Mouse (Mus musculus) hindbrain, embryonic 12.5 days (tissue): ENCODE measurements around the gene Gas2l2. TPM values are rescaled to one million over a fixed set of nuclear protein-coding genes. Genes with fewer than 3 reads are reported as not detected.
A peak's percentile ranks its signal among the peaks of the same experiment; 100 is the strongest.

Experiments used
- ATAC-seq: fragments of 200-750 bp; cut with Nextera tagmentation; 2 replicates; pipeline ENCODE4 v1.8.0; 2017; ENCODE audit warnings: moderate TSS enrichment; ENCODE audit not compliant: low FRiP score
- H3K27ac ChIP-seq: fragments of 300-500 bp; sonication (generic); 2 replicates; pipeline ENCODE4 v1.5.1; 2016; ENCODE audit warnings: mild to moderate bottlenecking
- H3K27me3 ChIP-seq: fragments of 300-500 bp; sonication (generic); 2 replicates; pipeline ENCODE4 v1.6.1; 2016; ENCODE audit warnings: mild to moderate bottlenecking
- H3K36me3 ChIP-seq: fragments of 300-500 bp; sonication (generic); 2 replicates; pipeline ENCODE4 v1.6.1; 2016; ENCODE audit warnings: mild to moderate bottlenecking
- H3K4me1 ChIP-seq: fragments of 300-500 bp; sonication (generic); 2 replicates; pipeline ENCODE4 v1.6.1; 2016
- H3K4me2 ChIP-seq: fragments of 300-500 bp; sonication (generic); replicated peaks from 2 replicates; pipeline ENCODE4 v1.6.1; 2016; ENCODE audit warnings: mild to moderate bottlenecking
- H3K4me3 ChIP-seq: fragments of 300-500 bp; sonication (generic); 2 replicates; pipeline ENCODE4 v1.5.1; 2016; ENCODE audit warnings: mild to moderate bottlenecking
- H3K9ac ChIP-seq: fragments of 300-500 bp; sonication (generic); 2 replicates; pipeline ENCODE4 v1.6.1; 2016; ENCODE audit warnings: mild to moderate bottlenecking, moderate library complexity
- H3K9me3 ChIP-seq: fragments of 300-500 bp; sonication (generic); replicated peaks from 2 replicates; pipeline ENCODE4 v1.6.1; 2016; ENCODE audit warnings: mild to moderate bottlenecking
- WGBS: fragments of 180-500 bp; shearing (Covaris S2); methylation state at CpG from one replicate; pipeline ENCODE4 v1.1.7; 2016; 5-methylcytosine and 5-hydroxymethylcytosine counted together
- polyA plus RNA-seq: library from polyadenylated mRNA; unstranded; fragments of >200 nt; fragmentation: Nextera tagmentation; extraction: Ambion mirVana; gene quantifications from 2 replicates; pipeline ENCODE4 v1.2.1, GENCODE M21; 2016

Gas2l2 gene
- polyA plus RNA-seq, 1 experiment from 2014 or later: 0.59 TPM

DNA sequence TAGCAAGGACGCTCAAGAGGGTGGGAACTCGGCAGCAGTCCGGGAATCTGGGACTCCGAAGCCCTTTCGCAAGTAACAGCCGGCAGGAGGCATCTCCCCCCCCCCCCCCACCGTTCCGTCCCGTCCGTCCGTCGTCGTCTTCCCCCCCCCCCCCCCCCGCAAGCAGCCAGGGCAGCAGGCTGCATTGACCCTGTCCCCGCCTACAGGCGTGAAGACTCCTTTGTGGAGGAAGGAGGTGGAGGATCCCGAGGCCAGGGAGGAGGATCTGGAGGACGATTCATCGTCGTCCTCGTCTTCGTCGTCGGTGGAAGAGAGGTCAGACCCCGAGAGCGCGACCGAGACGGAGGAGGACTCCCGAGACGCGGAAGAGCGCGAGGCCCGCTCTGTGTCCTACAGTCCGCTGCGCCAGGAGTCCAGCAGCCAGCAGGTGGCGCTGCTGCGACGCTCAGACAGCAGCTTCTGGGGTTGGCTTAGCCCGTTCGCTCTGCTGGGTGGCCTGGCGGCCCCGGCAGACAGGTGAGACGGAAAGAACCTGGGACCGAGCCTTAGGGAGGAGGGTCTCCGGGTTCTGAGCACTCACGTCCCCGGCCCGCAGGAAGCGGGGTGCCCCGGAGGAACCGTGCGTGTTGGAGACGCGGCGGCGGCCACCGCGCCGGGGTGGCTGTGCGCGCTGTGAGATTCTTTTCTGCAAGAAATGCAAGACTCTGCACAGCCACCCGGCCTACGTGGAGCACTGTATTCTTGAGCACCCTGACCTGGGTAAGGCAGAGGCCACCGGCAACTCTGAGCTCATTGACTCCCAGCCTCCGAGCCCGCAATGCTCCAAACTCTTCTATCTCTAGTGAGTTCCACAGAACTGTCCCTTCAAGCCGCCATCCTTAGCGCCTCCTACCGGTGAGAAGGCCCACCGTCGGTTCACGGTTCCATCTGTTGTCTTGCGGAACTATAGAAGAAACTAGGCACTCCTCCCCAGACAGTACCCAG, 11.1 kb upstream of the Gas2l2 start:
- peak; percentile 93 for ATAC-seq
- Histone ChIP-seq H3K36me3 (no peaks in the 10 kb centered on the region), H3K4me3 (peak overlapping the region; percentile 50), H3K27ac (no peak overlapping the region), H3K9me3 (no peaks in the 10 kb centered on the region), H3K9ac (peak overlapping the region; percentile 60), H3K4me2 (peak overlapping the region; percentile 80), H3K27me3 (peaks cover 50% of the 10 kb centered on the region), H3K4me1 (peaks cover 10% of the 10 kb centered on the region)
- WGBS: 0% methylated on average over 64 of the region's 75 CpGs

- no peaks in the 10 kb centered on the region for H3K36me3 ChIP-seq
- 33% methylated on average over 11 of the region's 11 CpGs for WGBS
- peak overlapping the region; percentile 60 for H3K9ac ChIP-seq
- H3K4me1 ChIP-seq: peaks cover 7% of the 10 kb centered on the region
- peaks cover 42% of the 10 kb centered on the region for H3K27me3 ChIP-seq
- peak overlapping the region; percentile 80 for H3K4me2 ChIP-seq
- H3K9me3 ChIP-seq: no peaks in the 10 kb centered on the region
- H3K27ac ChIP-seq: no peak overlapping the region
- H3K4me3 ChIP-seq: peak overlapping the region; percentile 50
- ATAC-seq: no peak
Observed at GRCm38 (mm10) chr11:83439426-83440060, 10.3 kb upstream of the Gas2l2 start.

DNA sequence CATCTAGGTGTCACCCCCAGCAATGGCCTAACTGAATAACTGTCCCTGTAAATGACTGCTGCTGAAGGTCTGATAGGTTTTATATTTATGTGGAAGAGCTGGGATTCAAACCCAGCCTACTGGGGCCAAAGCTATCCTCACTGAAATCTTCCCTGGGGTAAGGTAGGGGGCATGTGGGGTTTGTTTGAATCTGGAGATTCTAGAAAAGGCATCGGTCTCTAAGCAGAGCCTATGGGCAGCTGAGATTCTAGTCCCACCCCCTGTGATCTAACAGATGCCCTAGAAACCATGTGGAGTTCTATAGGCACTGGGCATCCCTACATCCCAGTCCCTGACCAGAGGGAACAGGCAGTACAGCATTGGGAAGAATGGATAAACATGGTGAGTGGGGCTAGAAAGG, 8.1 kb upstream of the Gas2l2 start, which contains the start of gene 1700020L24Rik:
Gene 1700020L24Rik (plus strand): TSS at position 301 of the 400 bp plus-strand sequence.
- Histone ChIP-seq H3K4me2 (no peak within 1 kb of the TSS), H3K27ac (no peak within 1 kb of the TSS), H3K9ac (no peak within 1 kb of the TSS), H3K27me3 (peaks cover 20% of the 10 kb centered on the region), H3K4me1 (peaks cover under 1% of the 10 kb centered on the region; the same call in 1 of the 2 replicates), H3K36me3 (no peaks in the 10 kb centered on the region), H3K9me3 (no peaks in the 10 kb centered on the region), H3K4me3 (no peak within 1 kb of the TSS)
- 73% methylated on average over 1 of the region's 1 CpGs for WGBS
- ATAC-seq: no peak

DNA sequence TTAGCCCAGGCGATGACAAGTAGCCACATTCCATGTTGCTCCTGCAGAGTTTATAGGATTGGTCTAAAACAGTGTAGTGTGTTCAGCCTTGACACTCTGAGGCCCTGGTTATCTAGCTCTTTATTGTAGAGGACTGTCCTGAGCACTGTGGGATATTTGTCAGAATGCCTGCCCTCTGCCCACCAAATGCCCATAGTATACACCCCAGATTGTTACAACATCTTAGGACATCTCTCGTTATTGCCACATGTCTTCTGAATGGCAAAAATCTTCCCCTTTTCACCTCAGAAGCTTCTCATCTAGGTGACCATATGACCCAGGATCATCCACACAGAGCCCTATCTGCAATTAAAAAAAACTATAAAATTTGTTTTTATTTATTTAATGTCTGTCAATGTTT, 3.3 kb upstream of the Gas2l2 start:
- H3K27me3 ChIP-seq: peaks cover 19% of the 10 kb centered on the region
- H3K4me2 ChIP-seq: no peak overlapping the region
- no peak overlapping the region for H3K27ac ChIP-seq
- no peak overlapping the region for H3K9ac ChIP-seq
- no peak for ATAC-seq
- H3K9me3 ChIP-seq: no peaks in the 10 kb centered on the region
- no peaks in the 10 kb centered on the region for H3K36me3 ChIP-seq
- 77% methylated on average over 2 of the region's 2 CpGs for WGBS
- no peak overlapping the region for H3K4me3 ChIP-seq
- no peaks in the 10 kb centered on the region for H3K4me1 ChIP-seq

GRCm38 (mm10) chr11:83426964-83427363, 2.3 kb downstream of the Gas2l2 start:
- Histone ChIP-seq H3K4me2 (peak overlapping the region; percentile 14; the same call in 1 of the 2 replicates), H3K27ac (no peak overlapping the region), H3K4me1 (no peaks in the 10 kb centered on the region), H3K9me3 (no peaks in the 10 kb centered on the region), H3K4me3 (peak overlapping the region; percentile 11), H3K9ac (no peak overlapping the region), H3K36me3 (no peaks in the 10 kb centered on the region), H3K27me3 (peaks cover 52% of the 10 kb centered on the region)
- 37% methylated on average over 17 of the region's 17 CpGs for WGBS
- no peak for ATAC-seq

DNA sequence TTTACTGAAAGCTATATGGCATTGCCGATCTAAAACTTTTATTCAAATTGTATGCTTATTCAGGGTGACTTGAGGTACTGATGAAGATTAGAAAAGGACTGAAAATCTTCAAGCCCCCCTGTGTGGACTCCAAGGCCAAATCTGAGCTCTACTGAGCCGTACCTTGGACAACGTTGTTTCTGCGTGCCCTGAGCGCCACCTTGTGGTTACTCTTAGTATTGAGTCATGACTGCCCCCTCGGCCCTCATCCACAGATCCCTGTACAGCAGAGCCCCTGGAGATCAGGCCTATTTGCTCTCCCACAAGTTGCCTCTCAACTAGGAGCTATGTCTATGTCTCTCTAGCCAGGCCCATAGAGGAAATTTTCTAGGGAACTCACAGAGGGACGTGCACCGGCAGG, 4.6 kb downstream of the Gas2l2 start:
- Histone ChIP-seq H3K27ac (no peak overlapping the region), H3K9ac (no peak overlapping the region), H3K36me3 (no peaks in the 10 kb centered on the region), H3K27me3 (peaks cover 62% of the 10 kb centered on the region), H3K4me3 (no peak overlapping the region), H3K9me3 (no peaks in the 10 kb centered on the region), H3K4me2 (no peak overlapping the region), H3K4me1 (no peaks in the 10 kb centered on the region)
- peak; percentile 32; the same call in 1 of the 2 replicates for ATAC-seq
- 8% methylated on average over 8 of the region's 8 CpGs for WGBS

DNA sequence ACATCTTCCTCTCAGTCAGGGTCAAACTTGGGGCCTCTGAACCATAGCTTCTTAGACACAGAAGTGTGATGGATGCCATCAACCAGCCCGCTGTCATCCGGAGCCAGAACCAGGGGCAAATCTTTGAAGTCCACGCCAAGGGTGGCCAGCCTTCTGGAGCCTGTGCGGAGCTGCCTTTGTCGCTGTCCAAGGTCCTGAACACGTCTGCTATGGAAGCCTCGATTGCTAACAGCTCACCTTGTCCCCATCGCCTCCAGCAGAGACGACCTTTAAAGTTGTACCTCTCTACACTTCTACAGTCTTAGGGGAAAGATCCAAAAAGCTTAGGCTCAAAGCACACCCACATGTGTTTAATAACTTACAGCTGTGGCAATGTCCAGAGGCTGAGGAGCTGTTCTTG, 8.0 kb downstream of the Gas2l2 start:
- no peak overlapping the region for H3K4me2 ChIP-seq
- WGBS: 3% methylated on average over 9 of the region's 9 CpGs
- H3K9ac ChIP-seq: no peak overlapping the region
- H3K9me3 ChIP-seq: no peaks in the 10 kb centered on the region
- H3K27me3 ChIP-seq: peaks cover 67% of the 10 kb centered on the region
- ATAC-seq: no peak
- no peak overlapping the region for H3K27ac ChIP-seq
- no peak overlapping the region for H3K4me3 ChIP-seq
- H3K36me3 ChIP-seq: no peaks in the 10 kb centered on the region
- H3K4me1 ChIP-seq: peaks cover 7% of the 10 kb centered on the region

DNA sequence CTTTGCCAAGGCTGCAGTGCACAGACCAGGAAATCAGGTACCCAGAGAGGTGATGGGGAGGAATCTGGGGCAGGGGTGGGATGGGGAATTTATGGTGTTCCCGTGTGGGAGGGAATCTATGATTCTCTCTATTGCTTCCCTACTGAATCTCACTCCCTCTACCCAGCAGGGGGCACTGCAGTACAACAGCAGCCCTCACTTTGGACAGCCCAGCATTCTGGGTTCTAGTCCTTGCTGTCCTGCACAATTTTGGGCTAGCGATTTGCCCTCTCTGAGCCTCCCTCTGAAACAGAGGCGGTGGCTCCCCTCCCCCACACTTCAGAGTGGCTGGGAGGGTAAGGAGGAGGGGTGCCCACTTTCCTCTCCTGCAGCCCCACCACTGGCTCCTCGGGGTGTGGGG, 8.9 kb downstream of the Gas2l2 start:
- no peak overlapping the region for H3K4me3 ChIP-seq
- 34% methylated on average over 4 of the region's 4 CpGs for WGBS
- H3K27me3 ChIP-seq: peaks cover 59% of the 10 kb centered on the region
- no peaks in the 10 kb centered on the region for H3K9me3 ChIP-seq
- ATAC-seq: no peak
- no peak overlapping the region for H3K9ac ChIP-seq
- H3K4me1 ChIP-seq: peaks cover 7% of the 10 kb centered on the region
- H3K4me2 ChIP-seq: no peak overlapping the region
- no peaks in the 10 kb centered on the region for H3K36me3 ChIP-seq
- H3K27ac ChIP-seq: no peak overlapping the region

DNA sequence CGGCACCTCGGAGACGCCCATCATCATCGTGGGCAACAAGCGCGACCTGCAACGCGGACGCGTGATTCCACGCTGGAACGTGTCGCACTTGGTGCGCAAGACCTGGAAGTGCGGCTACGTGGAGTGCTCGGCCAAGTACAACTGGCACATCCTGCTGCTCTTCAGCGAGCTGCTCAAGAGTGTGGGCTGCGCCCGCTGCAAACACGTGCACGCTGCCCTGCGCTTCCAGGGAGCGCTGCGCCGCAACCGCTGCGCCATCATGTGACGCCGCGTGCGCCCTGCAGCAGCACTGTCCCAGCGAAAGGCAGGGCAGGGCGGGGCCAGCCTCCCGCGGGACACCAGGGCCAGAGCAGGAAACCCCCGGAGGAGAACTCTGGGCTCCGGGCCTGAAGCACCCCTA, 10.7 kb downstream of the Gas2l2 start:
- Histone ChIP-seq H3K4me3 (peak overlapping the region; percentile 16; the same call in 1 of the 2 replicates), H3K36me3 (no peaks in the 10 kb centered on the region), H3K27me3 (peaks cover 56% of the 10 kb centered on the region), H3K9ac (0 out of 2 replicates have a peak overlapping the region, but pooled peaks have one; percentile 8), H3K27ac (no peak overlapping the region), H3K9me3 (no peaks in the 10 kb centered on the region), H3K4me1 (peaks cover 7% of the 10 kb centered on the region), H3K4me2 (peak overlapping the region; percentile 43)
- WGBS: 7% methylated on average over 38 of the region's 38 CpGs
- peak; percentile 68 for ATAC-seq

DNA sequence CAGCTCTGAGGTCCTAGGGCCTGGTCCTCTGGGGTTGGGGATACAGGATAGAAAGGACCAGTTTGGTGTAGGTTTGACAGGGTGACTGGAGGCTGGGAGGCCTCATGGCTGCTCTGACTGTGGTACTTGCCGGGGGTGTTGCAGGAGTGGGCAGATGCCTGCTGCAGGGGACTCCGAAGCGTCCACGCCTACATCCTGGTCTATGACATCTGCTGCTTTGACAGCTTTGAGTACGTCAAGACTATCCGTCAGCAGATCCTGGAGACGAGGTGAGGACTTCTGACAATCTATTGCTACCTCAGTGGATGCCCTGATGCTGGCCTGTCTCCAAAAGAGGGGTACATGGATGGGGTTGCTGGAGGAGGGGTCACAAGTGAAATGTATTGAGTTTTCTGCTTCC, 11.5 kb downstream of the Gas2l2 start:
- Histone ChIP-seq H3K4me1 (peaks cover 7% of the 10 kb centered on the region), H3K27ac (no peak overlapping the region), H3K4me2 (no peak overlapping the region), H3K9me3 (no peaks in the 10 kb centered on the region), H3K36me3 (no peaks in the 10 kb centered on the region), H3K27me3 (peaks cover 52% of the 10 kb centered on the region), H3K4me3 (no peak overlapping the region), H3K9ac (no peak overlapping the region)
- WGBS: 77% methylated on average over 7 of the region's 7 CpGs
- ATAC-seq: no peak

GRCm38 (mm10) chr11:83417080-83417479, 12.2 kb downstream of the Gas2l2 start:
- H3K36me3 ChIP-seq: no peaks in the 10 kb centered on the region
- no peak overlapping the region for H3K4me3 ChIP-seq
- no peak overlapping the region for H3K27ac ChIP-seq
- no peaks in the 10 kb centered on the region for H3K9me3 ChIP-seq
- H3K4me2 ChIP-seq: no peak overlapping the region
- H3K9ac ChIP-seq: no peak overlapping the region
- ATAC-seq: no peak
- 14% methylated on average over 5 of the region's 5 CpGs for WGBS
- peaks cover 7% of the 10 kb centered on the region for H3K4me1 ChIP-seq
- H3K27me3 ChIP-seq: peaks cover 54% of the 10 kb centered on the region

GRCm38 (mm10) chr11:83410510-83410909, 18.7 kb downstream of the Gas2l2 start:
- H3K4me2 ChIP-seq: peak overlapping the region; percentile 68
- H3K4me1 ChIP-seq: peaks cover 16% of the 10 kb centered on the region
- 0 out of 2 replicates have a peak, but pooled peaks cover 6% of the 10 kb centered on the region for H3K27me3 ChIP-seq
- peak overlapping the region; percentile 92 for H3K4me3 ChIP-seq
- H3K9ac ChIP-seq: peak overlapping the region; percentile 96
- H3K9me3 ChIP-seq: no peaks in the 10 kb centered on the region
- no peak for ATAC-seq
- H3K36me3 ChIP-seq: no peaks in the 10 kb centered on the region
- WGBS: 25% methylated on average over 6 of the region's 6 CpGs
- no peak overlapping the region for H3K27ac ChIP-seq
